Mouse (Mus musculus): ENCODE results near the gene Lrrc8c.
"Not testable (repeated sequence)": the region's sequence is repeated elsewhere in the genome, so short reads cannot be mapped to it uniquely, and the experiment has no call there.

The Lrrc8c gene

GRCm38 (mm10) chr5:105609683-105610082, 90.5 kb downstream of the Lrrc8c start:
- no peak for DNase-seq

DNA sequence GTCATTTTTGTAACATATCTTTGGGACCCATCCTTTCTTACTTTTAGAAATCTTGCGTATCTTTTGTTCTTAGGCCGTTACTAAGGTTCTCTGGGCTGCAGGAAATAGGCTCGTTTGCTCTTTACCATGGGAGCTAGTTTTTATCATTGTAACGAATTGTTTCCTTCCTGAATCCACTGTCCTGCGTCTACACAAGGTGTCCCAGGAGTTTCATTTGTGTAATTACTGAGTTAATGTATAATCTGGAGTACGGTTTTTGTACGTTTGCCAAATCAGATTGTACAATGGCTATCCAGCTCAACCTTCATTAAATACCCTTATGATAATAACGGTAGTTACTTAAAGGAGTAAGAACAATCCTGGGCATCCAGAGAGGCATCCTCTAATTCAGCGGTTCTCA, 93.8 kb downstream of the Lrrc8c start:
- DNase-seq: no peak

GRCm38 (mm10) chr5:105614000-105614399, 94.8 kb downstream of the Lrrc8c start:
- no peak for DNase-seq

DNA sequence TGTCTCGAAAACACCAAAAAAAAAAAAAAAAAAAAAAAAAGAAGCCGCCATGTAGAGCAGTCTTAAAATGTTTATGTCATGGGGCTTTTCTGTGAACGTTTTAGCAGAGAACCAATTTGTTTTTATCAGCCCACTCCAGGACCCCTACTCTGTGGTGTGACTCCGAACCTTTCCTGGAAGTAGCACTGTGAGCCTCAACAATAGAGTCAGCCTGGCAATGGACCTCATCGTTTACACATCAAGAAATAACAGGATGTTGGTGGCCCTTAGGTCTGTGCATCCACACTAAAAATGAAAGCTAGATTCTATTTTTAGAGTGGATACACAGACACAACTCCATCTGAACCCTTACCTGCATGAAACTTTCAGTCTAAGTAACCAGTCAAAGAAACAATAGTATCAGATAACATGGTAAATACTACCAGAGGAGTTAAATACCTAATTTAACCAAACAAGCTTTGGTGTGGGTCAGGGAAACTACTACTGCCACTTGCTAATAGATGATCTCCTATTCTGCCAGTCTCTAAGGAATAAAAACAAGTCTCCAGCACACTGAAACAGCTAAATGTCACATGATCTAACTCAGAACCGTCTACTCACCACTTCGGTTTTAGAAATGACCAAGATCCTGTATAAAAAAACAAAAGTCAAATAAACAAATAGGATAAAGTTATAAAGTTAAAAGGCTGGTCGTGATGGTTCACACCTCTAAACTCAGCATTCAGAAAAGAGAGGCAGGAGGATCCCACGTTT, 95.7 kb downstream of the Lrrc8c start:
- DNase-seq: no peak

DNA sequence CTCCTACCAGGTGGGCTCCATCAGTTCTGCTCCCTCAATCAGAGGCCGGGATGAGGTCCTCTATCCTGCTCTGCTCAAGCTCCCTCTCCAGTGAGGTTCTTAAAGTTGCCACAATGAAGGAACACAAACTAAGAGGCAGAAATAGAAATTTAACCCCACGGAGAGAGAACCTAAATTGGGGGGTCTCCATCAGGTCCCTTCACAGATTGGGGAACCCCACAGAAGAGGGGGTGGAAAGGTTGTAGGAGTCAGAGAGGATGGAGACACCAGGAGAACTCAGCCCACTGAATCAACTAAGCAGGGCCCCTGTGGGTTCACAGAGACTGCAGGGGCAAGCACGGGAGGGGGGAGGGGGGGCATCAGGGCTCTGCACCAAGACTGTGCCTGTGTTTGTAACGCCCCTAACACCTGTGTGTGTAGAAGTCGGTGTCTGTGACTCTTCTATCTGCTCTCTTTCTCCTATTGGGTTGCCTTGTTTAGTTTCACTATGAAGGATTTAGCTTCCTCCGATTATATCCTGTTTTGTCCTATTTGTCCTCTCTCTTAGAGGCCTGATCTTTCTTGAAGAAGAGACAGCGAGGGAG, 96.8 kb downstream of the Lrrc8c start:
- DNase-seq: no peak

DNA sequence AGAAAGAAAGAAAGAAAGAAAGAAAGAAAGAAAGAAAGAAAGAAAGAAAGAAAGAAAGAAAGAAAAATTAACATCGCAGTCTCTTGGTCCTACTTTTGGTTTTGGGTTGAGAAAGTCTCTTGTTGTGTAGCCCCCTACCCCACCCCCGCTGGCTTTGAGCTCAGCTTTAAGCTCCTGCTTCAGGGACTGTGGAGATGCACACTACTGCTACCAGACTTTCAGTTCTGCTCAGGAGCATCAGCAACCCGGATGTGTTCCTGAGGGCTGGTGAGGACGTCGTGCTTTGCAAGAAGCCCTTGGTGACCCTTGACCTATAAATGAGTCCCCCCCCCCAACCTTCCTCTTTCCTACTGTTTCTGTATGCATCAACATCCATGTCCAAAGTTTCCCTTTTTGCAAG, 97.3 kb downstream of the Lrrc8c start:
- no peak for DNase-seq

DNA sequence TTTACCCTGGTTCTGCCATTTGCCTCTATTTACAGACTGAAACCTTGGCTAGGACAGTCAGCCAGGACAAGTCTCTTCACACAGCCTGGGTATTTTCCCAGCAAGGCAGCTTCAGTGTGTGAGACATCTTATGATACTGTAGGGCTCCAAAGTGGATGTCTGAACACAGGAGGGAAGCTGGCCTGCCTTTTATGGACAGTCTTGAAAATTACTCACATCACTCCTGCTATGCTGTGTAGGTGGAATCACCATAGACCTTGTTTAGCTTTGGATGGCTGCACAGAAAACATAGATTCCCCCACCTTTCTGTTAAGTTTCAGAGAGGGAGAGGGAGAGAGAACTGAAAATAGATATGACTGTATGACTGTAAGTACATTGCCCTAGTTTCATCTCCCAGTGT, 99.3 kb downstream of the Lrrc8c start:
- no peak for DNase-seq

DNA sequence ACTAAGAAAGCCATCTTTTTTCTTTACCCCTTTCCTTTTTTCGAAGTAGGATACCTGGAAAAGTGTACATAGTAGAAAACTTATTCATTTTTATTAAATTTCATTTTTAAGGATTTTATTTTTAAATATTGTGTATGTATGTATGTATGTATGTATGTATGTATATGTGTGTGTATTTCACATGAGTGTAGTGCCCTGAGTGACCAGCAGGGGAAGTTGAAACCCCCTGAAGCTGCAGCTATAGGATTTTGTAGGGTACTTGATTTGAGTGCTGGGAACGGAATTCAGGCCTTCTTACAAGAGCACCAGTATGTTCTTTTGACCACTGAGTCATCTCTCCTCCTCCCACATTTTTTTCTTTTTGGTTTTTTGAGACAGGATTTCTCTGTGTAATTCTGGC, 100.5 kb downstream of the Lrrc8c start:
- no peak for DNase-seq

DNA sequence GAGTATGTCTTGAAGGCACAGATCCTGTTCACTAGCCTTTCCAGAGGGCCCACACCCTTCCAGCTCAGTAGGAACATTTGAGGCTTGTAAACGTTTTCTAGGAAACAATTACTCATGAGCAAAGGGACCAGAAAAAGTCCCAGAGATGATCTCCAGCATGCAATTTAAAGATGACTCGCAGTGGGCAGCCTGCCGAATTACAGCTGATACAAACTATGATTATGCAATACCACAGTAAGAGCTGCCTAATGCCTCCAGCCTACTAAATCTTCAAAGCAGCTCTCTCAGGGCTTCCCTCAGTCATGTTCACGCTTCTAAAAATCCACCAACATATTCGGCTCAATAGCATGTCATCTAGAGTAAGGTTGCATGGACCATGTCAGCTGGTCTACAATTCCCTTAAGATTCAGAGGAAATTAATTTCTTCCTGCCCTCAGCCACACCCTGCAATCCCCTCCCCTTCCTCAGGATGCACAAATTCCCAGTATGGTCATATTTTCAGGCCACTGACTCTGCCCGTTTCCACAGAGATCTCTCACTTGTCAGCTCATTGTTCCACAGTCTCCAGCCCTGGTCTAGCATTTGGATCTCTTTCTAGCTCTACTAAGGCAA, 101.4 kb downstream of the Lrrc8c start:
- DNase-seq: no peak

DNA sequence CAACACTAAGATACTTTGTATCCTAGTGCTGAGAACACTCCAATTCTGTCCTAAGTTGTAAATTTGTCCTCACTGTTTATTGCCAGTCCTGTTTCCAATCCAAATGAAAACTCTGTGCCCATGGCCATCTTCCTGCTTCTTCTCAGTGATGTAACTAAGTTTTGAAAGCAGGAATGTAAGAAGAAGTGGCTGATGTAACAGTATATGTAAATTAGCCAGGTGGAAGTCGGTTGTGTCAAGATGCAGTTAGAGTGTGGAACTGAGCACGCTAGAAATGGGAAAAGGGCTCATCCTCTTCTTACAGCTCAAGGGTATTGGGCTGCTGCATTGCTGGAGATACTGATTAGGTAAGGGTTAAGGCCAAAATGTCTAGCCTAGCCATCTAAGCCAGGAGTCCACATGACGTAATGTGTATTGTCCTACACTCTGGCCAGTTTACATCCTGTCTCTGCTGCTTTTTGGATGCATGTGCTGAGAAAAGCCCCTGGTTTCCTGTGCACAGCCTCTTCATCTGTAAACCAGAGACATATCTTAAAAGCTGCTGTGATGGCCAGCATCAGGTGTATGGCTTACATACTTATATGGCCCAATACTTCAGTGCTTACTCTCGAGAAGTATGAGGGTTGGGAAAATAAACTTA, 104.0 kb downstream of the Lrrc8c start:
- DNase-seq: no peak

- no peak for DNase-seq
Observed at GRCm38 (mm10) chr5:105624257-105624656, 105.1 kb downstream of the Lrrc8c start.

- no peak for DNase-seq
Observed at GRCm38 (mm10) chr5:105625504-105626150, 106.4 kb downstream of the Lrrc8c start.

- DNase-seq: no peak
Observed at GRCm38 (mm10) chr5:105626355-105626754, 107.2 kb downstream of the Lrrc8c start.

DNA sequence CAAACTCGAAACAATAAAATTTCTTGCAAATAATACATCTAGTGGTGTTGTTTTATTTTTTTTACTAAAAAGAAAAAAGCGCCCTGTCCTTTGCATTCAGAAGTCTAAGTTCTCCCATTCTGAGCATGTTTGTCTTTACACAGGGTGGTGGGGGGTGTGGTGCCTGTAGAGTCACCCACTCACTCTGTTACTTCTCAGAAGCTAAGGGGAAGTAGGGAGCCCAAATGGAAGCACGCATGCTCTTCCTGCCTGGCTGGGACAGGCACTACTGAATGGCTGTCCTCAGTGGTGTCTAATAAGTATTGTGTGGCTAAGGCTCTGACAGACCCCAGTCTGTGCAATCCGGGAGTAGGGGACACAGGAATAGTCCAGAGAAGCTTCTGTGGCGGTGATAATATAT, 107.9 kb downstream of the Lrrc8c start:
- no peak for DNase-seq

- no peak for DNase-seq
Observed at GRCm38 (mm10) chr5:105629955-105630354, 110.8 kb downstream of the Lrrc8c start.

DNA sequence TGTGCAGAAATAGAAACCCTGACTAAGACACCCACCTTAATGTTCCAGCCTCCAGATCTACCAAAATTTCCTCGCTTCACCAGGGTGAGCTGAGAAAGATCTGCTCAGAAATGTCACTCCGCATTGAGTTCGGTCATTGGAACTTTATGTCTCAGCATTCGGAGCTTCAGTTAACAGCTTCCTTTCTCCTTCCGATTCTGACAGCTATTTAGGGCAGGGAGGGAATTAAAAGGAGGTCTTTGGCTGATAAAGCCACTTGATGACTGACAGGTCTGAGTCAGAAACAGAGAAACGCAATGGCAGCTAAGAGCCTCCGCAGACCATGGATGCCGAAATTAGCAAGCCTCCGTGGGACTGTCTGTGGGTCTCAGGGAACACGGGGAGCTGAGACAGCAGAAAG, 112.9 kb downstream of the Lrrc8c start:
- DNase-seq: no peak

- no peak for DNase-seq
Observed at GRCm38 (mm10) chr5:105635576-105635975, 116.4 kb downstream of the Lrrc8c start.

DNA sequence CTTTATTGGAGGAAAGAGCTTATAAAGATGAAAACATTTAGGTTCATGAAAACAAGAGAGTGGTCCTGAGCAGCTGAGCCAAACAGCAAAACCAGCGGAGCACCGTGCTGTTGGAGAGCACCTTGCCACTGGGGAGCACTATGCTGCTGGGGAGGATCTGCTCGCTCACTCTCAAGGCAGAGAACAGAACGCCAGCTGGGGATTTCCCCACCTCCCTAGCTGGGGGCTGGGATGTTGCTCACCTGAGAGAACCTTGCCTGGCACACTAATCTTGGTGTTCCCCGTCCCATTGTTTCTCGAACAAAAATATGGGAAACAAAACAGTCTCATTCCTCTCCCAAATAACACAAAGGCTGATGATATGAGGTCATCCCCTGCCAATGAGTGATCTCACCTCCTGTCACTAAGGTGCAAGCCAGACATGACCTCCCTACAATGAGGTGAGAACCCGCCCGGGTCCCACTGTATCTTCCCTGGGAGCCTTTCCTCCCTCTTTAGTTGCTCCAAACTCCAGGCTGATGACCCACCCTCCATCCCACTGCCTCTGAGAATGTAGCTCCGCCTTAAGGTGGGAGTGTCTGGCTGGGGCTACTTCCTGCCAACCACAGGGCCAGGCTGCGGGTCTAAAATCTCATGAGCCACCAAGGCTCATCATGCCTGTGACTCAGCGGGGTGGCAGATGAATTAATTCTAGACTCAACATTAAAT, 117.5 kb downstream of the Lrrc8c start:
- DNase-seq: no peak

DNA sequence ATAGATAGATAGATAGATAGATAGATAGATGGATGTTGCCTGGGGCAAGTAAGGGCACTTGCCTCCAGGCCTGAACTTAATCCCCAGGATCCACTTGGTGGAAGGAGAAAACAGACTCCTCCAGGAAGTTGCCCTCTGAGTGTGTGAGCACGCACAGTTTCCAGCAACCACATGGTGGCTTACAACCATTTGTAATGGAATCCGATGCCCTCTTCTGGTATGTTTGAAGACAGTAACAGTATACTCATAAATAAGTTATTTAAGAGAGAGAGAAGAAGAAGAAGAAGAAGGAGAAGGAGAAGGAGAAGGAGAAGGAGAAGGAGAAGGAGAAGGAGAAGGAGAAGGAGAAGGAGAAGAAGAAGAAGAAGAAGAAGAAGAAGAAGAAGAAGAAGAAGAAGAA, 119.1 kb downstream of the Lrrc8c start:
- not testable (repeated sequence) for DNase-seq

DNA sequence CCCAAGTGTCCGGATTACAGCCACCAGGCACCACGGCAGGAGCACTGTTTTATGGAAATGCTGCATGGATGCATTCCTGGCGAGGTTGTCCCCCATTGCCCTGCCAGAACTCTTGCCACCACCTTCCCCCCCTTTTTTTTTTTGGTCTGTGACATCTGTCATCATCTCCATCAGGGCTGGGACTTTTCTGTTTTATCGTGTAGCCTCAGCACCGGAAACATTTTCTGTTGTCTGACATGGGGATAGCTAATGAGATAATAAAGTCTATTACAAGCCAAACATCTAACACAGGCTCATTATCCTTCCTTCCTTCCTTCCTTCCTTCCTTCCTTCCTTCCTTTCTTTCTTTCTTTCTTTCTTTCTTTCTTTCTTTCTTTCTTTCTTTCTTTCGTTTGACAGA, 119.7 kb downstream of the Lrrc8c start:
- no peak for DNase-seq

DNA sequence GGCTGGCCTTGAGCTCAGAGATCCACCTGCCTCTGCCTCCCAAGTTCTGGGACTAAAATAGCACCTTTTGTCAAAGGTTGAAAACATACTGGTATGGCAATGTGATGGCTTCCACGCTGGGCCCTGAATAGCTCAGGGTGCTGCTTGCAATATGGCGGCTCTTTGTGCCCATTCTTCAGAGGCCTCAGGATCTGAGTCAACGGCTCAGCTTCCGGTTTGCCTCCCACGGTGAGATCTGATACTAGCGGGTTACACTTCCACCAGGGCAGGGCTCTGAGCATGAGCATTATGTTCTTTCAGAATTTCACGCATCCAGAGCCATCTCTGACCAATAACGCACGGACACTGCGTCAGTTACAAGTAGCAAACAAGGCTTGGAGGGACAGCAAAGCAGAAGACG, 120.2 kb downstream of the Lrrc8c start:
- DNase-seq: no peak

- DNase-seq: no peak
Observed at GRCm38 (mm10) chr5:105642517-105642916, 123.3 kb downstream of the Lrrc8c start.

GRCm38 (mm10) chr5:105643276-105643675, 124.1 kb downstream of the Lrrc8c start:
- DNase-seq: no peak

Data from liver (tissue).